13 mouse cellular contexts compared by ENCODE assay signal in the genomic region with DNA sequence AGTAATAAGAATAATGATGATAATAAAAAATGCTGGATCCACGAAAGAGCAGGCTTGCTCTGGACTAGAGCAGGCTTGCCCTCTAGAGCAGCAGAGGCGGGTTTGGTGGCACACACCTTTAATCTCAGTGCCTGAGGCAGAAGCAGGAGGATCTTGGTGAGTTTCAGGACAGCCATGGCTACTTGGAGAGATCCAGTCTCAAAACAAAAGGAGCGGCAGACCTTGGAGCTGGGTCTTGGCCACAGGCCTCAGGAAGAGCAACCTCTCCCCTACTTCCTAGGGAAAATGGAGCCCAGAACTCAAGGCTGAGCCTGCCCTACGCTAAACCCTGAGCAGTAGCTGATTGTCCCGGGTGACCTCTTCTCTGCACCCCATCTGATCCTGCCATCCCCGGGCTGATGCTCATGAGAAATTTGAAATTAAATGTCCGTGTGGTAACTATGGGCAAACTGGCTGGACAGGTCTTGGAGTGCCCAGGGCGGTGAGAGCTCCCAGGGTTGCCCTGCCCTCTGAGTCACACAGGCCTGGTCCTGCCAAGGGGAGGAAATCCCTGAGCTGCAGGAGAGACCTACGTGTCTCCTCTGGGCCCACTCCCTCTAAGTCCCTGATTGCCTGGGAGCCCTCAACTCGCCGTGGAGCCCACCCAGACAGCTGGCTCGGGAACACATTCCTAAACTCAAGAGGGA. TPM values are rescaled to one million over a fixed set of nuclear protein-coding genes. Genes with fewer than 3 reads are reported as not detected.
DNase-seq lines count a peak whose midpoint lies in the region; ATAC-seq and TF ChIP-seq lines count a peak whose summit lies in the region.
"Had no signal": no experiment of that assay in that cellular context is flagged by ENCODE, and none has a peak within 500 bp of the region (broad histone marks: within the 10 kb centered on the region; RNA-seq: fewer than 3 reads in every experiment).

No protein-coding gene starts in this region.

- TF ChIP-seq EP300 in lung, postnatal 0 days (IDR thresholded peaks at IDR 0.05), result peak; percentile 56

- H3K4me3 ChIP-seq in heart, embryonic 11.5 days (ENCODE audit: low read depth, low read length), result no peak overlapping the region
- H3K4me3 ChIP-seq in kidney, embryonic 14.5 days (ENCODE audit: low read length), result no peak overlapping the region
- H3K4me3 ChIP-seq in lung, postnatal 0 days (ENCODE audit: low read depth, low read length), result no peak overlapping the region
- no peak overlapping the region for H3K4me3 ChIP-seq in midbrain, embryonic 16.5 days (ENCODE audit: low read depth, low read length)
- H3K4me3 ChIP-seq in gastrocnemius, adult 2 months, result no peak overlapping the region
- H3K4me3 ChIP-seq: hindbrain, embryonic 10.5 days; midbrain, embryonic 13.5 days had no signal

- DNase-seq in heart, postnatal 36 days, result no peak
- DNase-seq in NIH3T3 (ENCODE audit: low read depth), result peak; percentile 21
- DNase-seq in lung, postnatal 0 days (ENCODE audit: low spot score), result peak; percentile 90
- DNase-seq in thymus, adult 18-20 months, result no peak
- no peak for DNase-seq in gastrocnemius, adult 2 months
- DNase-seq: cerebellum, postnatal 10 days had no signal

- no peaks in the 10 kb centered on the region for H3K36me3 ChIP-seq in heart, embryonic 11.5 days (ENCODE audit: control insufficient read depth, insufficient read depth, low read length)
- H3K36me3 ChIP-seq in kidney, embryonic 14.5 days (ENCODE audit: control insufficient read depth, insufficient read depth, low read length), result no peaks in the 10 kb centered on the region
- no peaks in the 10 kb centered on the region for H3K36me3 ChIP-seq in lung, postnatal 0 days (ENCODE audit: insufficient read depth, low read length)
- no peaks in the 10 kb centered on the region for H3K36me3 ChIP-seq in midbrain, embryonic 16.5 days (ENCODE audit: control insufficient read depth, insufficient read depth, low read length)
- H3K36me3 ChIP-seq: hindbrain, embryonic 10.5 days; midbrain, embryonic 13.5 days had no signal

- H3K27me3 ChIP-seq in heart, embryonic 11.5 days (ENCODE audit: control insufficient read depth, insufficient read depth, low read length), result no peaks in the 10 kb centered on the region
- H3K27me3 ChIP-seq in kidney, embryonic 14.5 days (ENCODE audit: control insufficient read depth, insufficient read depth, low read length), result no peaks in the 10 kb centered on the region
- H3K27me3 ChIP-seq in lung, postnatal 0 days (replicated peaks; ENCODE audit: insufficient read depth, low read length), result no peaks in the 10 kb centered on the region
- no peaks in the 10 kb centered on the region for H3K27me3 ChIP-seq in midbrain, embryonic 16.5 days (ENCODE audit: control insufficient read depth, insufficient read depth, low read depth, low read length)
- H3K27me3 ChIP-seq: midbrain, embryonic 13.5 days had no signal

- 66% methylated on average over 12 of the region's 12 CpGs for WGBS in heart, embryonic 11.5 days (ENCODE audit: insufficient replicate concordance)
- WGBS in kidney, embryonic 14.5 days, result 72% methylated on average over 12 of the region's 12 CpGs
- 50% methylated on average over 12 of the region's 12 CpGs for WGBS in lung, postnatal 0 days
- WGBS in midbrain, embryonic 16.5 days, result 76% methylated on average over 12 of the region's 12 CpGs

- 0 out of 2 replicates have a peak overlapping the region, but pooled peaks have one; percentile 10 for H3K9ac ChIP-seq in heart, embryonic 11.5 days (ENCODE audit: low read depth, low read length)
- H3K9ac ChIP-seq in kidney, embryonic 14.5 days (ENCODE audit: low read depth, low read length), result no peak overlapping the region
- H3K9ac ChIP-seq in lung, postnatal 0 days (replicated peaks; ENCODE audit: low read depth), result no peak overlapping the region
- no peak overlapping the region for H3K9ac ChIP-seq in midbrain, embryonic 16.5 days (ENCODE audit: low read depth, low read length)
- H3K9ac ChIP-seq: midbrain, embryonic 13.5 days had no signal

- H3K4me2 ChIP-seq in heart, embryonic 11.5 days, result no peak overlapping the region
- H3K4me2 ChIP-seq in kidney, embryonic 14.5 days (replicated peaks; ENCODE audit: low read depth, low read length), result no peak overlapping the region
- no peak overlapping the region for H3K4me2 ChIP-seq in lung, postnatal 0 days (replicated peaks; ENCODE audit: low read depth, low read length)
- H3K4me2 ChIP-seq in midbrain, embryonic 16.5 days (ENCODE audit: low read length), result no peak overlapping the region
- H3K4me2 ChIP-seq: midbrain, embryonic 13.5 days had no signal

- no peak for ATAC-seq in heart, embryonic 11.5 days (replicated peaks; ENCODE audit: insufficient number of reproducible peaks, low FRiP score, low TSS enrichment)
- peak; percentile 34 for ATAC-seq in kidney, embryonic 14.5 days (ENCODE audit: low FRiP score, low TSS enrichment)
- peak; percentile 92 for ATAC-seq in lung, postnatal 0 days
- no peak for ATAC-seq in midbrain, embryonic 16.5 days
- ATAC-seq: activated CD4-positive, CD25-positive, alpha-beta regulatory T cell, adult 4 months; CD4-positive, CD25-positive, alpha-beta regulatory T cell, adult 4 months; midbrain, embryonic 13.5 days had no signal

- no peak for TF ChIP-seq CTCF in lung, postnatal 0 days (IDR thresholded peaks at IDR 0.05)
- TF ChIP-seq CTCF in gastrocnemius, adult 2 months (IDR thresholded peaks at IDR 0.05), result no peak

- peak overlapping the region; percentile 86 for H3K27ac ChIP-seq in heart, embryonic 11.5 days (ENCODE audit: low read depth, low read length)
- peak overlapping the region; percentile 61; the same call in 1 of the 2 replicates for H3K27ac ChIP-seq in kidney, embryonic 14.5 days (ENCODE audit: low read depth, low read length)
- H3K27ac ChIP-seq in lung, postnatal 0 days (ENCODE audit: low read length), result peak overlapping the region; percentile 76
- no peak overlapping the region for H3K27ac ChIP-seq in midbrain, embryonic 16.5 days (ENCODE audit: low read length)
- no peak overlapping the region for H3K27ac ChIP-seq in gastrocnemius, adult 2 months
- H3K27ac ChIP-seq: hindbrain, embryonic 10.5 days; midbrain, embryonic 13.5 days had no signal

- peaks cover 71% of the 10 kb centered on the region for H3K4me1 ChIP-seq in heart, embryonic 11.5 days (ENCODE audit: control insufficient read depth, insufficient read depth, low read length)
- H3K4me1 ChIP-seq in kidney, embryonic 14.5 days (ENCODE audit: control insufficient read depth, insufficient read depth, low read length), result peaks cover 49% of the 10 kb centered on the region
- H3K4me1 ChIP-seq in lung, postnatal 0 days (ENCODE audit: insufficient read depth, low read depth, low read length), result peaks cover 13% of the 10 kb centered on the region; the same call in 1 of the 2 replicates
- H3K4me1 ChIP-seq in midbrain, embryonic 16.5 days (ENCODE audit: control insufficient read depth, insufficient read depth, low read length), result no peaks in the 10 kb centered on the region
- H3K4me1 ChIP-seq: midbrain, embryonic 13.5 days had no signal

- no peaks in the 10 kb centered on the region for H3K9me3 ChIP-seq in heart, embryonic 11.5 days (replicated peaks; ENCODE audit: control insufficient read depth, low read length)
- H3K9me3 ChIP-seq in kidney, embryonic 14.5 days (ENCODE audit: control insufficient read depth, low read length), result no peaks in the 10 kb centered on the region
- H3K9me3 ChIP-seq in lung, postnatal 0 days (ENCODE audit: low read length), result no peaks in the 10 kb centered on the region
- no peaks in the 10 kb centered on the region for H3K9me3 ChIP-seq in midbrain, embryonic 16.5 days (replicated peaks; ENCODE audit: control insufficient read depth, low read length, poor library complexity, severe bottlenecking)
- H3K9me3 ChIP-seq: hindbrain, embryonic 10.5 days; midbrain, embryonic 13.5 days had no signal

- intact Hi-C loops in heart, postnatal 36 days (cut with DNase I), result no loop called here
- intact Hi-C loops in gastrocnemius, adult 2 months (cut with DNase I), result no loop called here

RNA-seq across cellular contexts. Expression of a gene that starts 13.8 kb away (rescaled TPM):
- polyA plus RNA-seq in heart, embryonic 11.5 days (2014; fragmentation: Nextera tagmentation; extraction: Ambion mirVana), result 1.2 and 2.2 TPM in 2 replicates
- total RNA-seq in heart, postnatal 36 days (2021), result not detected
- 0.39 TPM in 1 of 2 replicates, not detected in the other for polyA plus RNA-seq in kidney, embryonic 14.5 days (2014; fragmentation: Nextera tagmentation; extraction: Ambion mirVana)
- 0.15 and 0.44 TPM in 2 replicates for polyA plus RNA-seq in lung, postnatal 0 days (2015; fragmentation: Nextera tagmentation; extraction: Ambion mirVana)
- polyA plus RNA-seq in midbrain, embryonic 16.5 days (2015; fragmentation: Nextera tagmentation; extraction: Ambion mirVana), result 0.46 and 0.50 TPM in 2 replicates
- not detected for total RNA-seq in gastrocnemius, adult 2 months (2021)
- polyA plus RNA-seq: activated CD4-positive, CD25-positive, alpha-beta regulatory T cell, adult 4 months; CD4-positive, CD25-positive, alpha-beta regulatory T cell, adult 4 months had no signal

RNA-seq across cellular contexts. Expression of a gene that starts 14.6 kb away (rescaled TPM):
- polyA plus RNA-seq in heart, embryonic 11.5 days (2014; fragmentation: Nextera tagmentation; extraction: Ambion mirVana), result 1.2 and 1.6 TPM in 2 replicates
- 1 to 10 TPM; 1.6 to 1.8 TPM for total RNA-seq in heart, postnatal 36 days (2021)
- 1.6 and 2.1 TPM in 2 replicates for polyA plus RNA-seq in kidney, embryonic 14.5 days (2014; fragmentation: Nextera tagmentation; extraction: Ambion mirVana)
- polyA plus RNA-seq in lung, postnatal 0 days (2015; fragmentation: Nextera tagmentation; extraction: Ambion mirVana), result 2.8 and 3.3 TPM in 2 replicates
- 0.09 and 0.17 TPM in 2 replicates for polyA plus RNA-seq in midbrain, embryonic 16.5 days (2015; fragmentation: Nextera tagmentation; extraction: Ambion mirVana)
- under 1 TPM; 0.23 to 0.45 TPM for total RNA-seq in gastrocnemius, adult 2 months (2021)
- polyA plus RNA-seq: CD4-positive, CD25-positive, alpha-beta regulatory T cell, adult 4 months had no signal

RNA-seq across cellular contexts. Expression of a gene that starts 50.6 kb away (rescaled TPM):
- polyA plus RNA-seq in heart, embryonic 11.5 days (2014; fragmentation: Nextera tagmentation; extraction: Ambion mirVana), result 3.3 and 4.3 TPM in 2 replicates
- total RNA-seq in heart, postnatal 36 days (2021), result not detected
- polyA plus RNA-seq in kidney, embryonic 14.5 days (2014; fragmentation: Nextera tagmentation; extraction: Ambion mirVana), result 2.4 and 2.8 TPM in 2 replicates
- 1.9 and 2.0 TPM in 2 replicates for polyA plus RNA-seq in lung, postnatal 0 days (2015; fragmentation: Nextera tagmentation; extraction: Ambion mirVana)
- 0.29 and 0.50 TPM in 2 replicates for polyA plus RNA-seq in midbrain, embryonic 16.5 days (2015; fragmentation: Nextera tagmentation; extraction: Ambion mirVana)
- total RNA-seq in gastrocnemius, adult 2 months (2021), result not detected
- polyA plus RNA-seq: activated CD4-positive, CD25-positive, alpha-beta regulatory T cell, adult 4 months; CD4-positive, CD25-positive, alpha-beta regulatory T cell, adult 4 months had no signal

RNA-seq across cellular contexts. Expression of a gene that starts 51.1 kb away (rescaled TPM):
- 15.9 and 18.3 TPM in 2 replicates for polyA plus RNA-seq in heart, embryonic 11.5 days (2014; fragmentation: Nextera tagmentation; extraction: Ambion mirVana)
- total RNA-seq in heart, postnatal 36 days (2021), result 10 to 100 TPM; 12.0 to 13.6 TPM
- 24.9 and 28.9 TPM in 2 replicates for polyA plus RNA-seq in kidney, embryonic 14.5 days (2014; fragmentation: Nextera tagmentation; extraction: Ambion mirVana)
- 16.0 and 22.4 TPM in 2 replicates for polyA plus RNA-seq in lung, postnatal 0 days (2015; fragmentation: Nextera tagmentation; extraction: Ambion mirVana)
- polyA plus RNA-seq in midbrain, embryonic 16.5 days (2015; fragmentation: Nextera tagmentation; extraction: Ambion mirVana), result 19.8 and 20.8 TPM in 2 replicates
- total RNA-seq in gastrocnemius, adult 2 months (2021), result 10 to 100 TPM; 13.0 to 14.1 TPM

RNA-seq across cellular contexts. Expression of a gene that starts 53.8 kb away (rescaled TPM):
- 559 and 565 TPM in 2 replicates for polyA plus RNA-seq in heart, embryonic 11.5 days (2014; fragmentation: Nextera tagmentation; extraction: Ambion mirVana)
- total RNA-seq in heart, postnatal 36 days (2021), result 10 to 100 TPM; 79.8 to 88.7 TPM
- polyA plus RNA-seq in kidney, embryonic 14.5 days (2014; fragmentation: Nextera tagmentation; extraction: Ambion mirVana), result 257 and 276 TPM in 2 replicates
- polyA plus RNA-seq in lung, postnatal 0 days (2015; fragmentation: Nextera tagmentation; extraction: Ambion mirVana), result 195 and 214 TPM in 2 replicates
- polyA plus RNA-seq in midbrain, embryonic 16.5 days (2015; fragmentation: Nextera tagmentation; extraction: Ambion mirVana), result 58.4 and 61.4 TPM in 2 replicates
- 10 to 100 TPM; 18.7 to 25.8 TPM for total RNA-seq in gastrocnemius, adult 2 months (2021)

Comparison
In these comparisons a context has a peak if more than half of its experiments do, and no peak if none do; other contexts are left out.
1. ATAC-seq: peak in kidney, embryonic 14.5 days (single experiment) and lung, postnatal 0 days (single experiment); none in heart, embryonic 11.5 days (single experiment) and midbrain, embryonic 16.5 days (single experiment).
2. H3K27ac ChIP-seq: peak in heart, embryonic 11.5 days (single experiment), kidney, embryonic 14.5 days (single experiment) and lung, postnatal 0 days (single experiment); none in midbrain, embryonic 16.5 days (single experiment) and gastrocnemius, adult 2 months (single experiment).
3. DNase-seq: peak in NIH3T3 (single experiment) and lung, postnatal 0 days (single experiment); none in heart, postnatal 36 days (0 of 2), thymus, adult 18-20 months (0 of 2) and gastrocnemius, adult 2 months (single experiment).